Mouse (Mus musculus) C2C12 (cell line): ENCODE results near the gene Zxdc.

Experiments
- CTCF ChIP-seq: IDR thresholded peaks from one replicate; pipeline ENCODE4 v1.5.1; 2011; ENCODE audit not compliant: control insufficient read depth, insufficient read depth, insufficient read length
- MYOG ChIP-seq: IDR thresholded peaks from one replicate; pipeline ENCODE4 v1.6.1; 2011; ENCODE audit not compliant: control insufficient read depth, insufficient read length; ENCODE audit errors: extremely low read depth
- USF1 ChIP-seq: IDR thresholded peaks from one replicate; pipeline ENCODE4 v1.6.1; 2011; ENCODE audit warnings: low read depth, mild to moderate bottlenecking, control low read depth, moderate library complexity

- TF ChIP-seq CTCF = no peak
- no peak for TF ChIP-seq USF1
- TF ChIP-seq MYOG = no peak
Measured at GRCm38 (mm10) chr6:90329953-90330352, 39.3 kb upstream of the Zxdc start.
